34 mouse cellular contexts compared by ENCODE assay signal in the genomic region with DNA sequence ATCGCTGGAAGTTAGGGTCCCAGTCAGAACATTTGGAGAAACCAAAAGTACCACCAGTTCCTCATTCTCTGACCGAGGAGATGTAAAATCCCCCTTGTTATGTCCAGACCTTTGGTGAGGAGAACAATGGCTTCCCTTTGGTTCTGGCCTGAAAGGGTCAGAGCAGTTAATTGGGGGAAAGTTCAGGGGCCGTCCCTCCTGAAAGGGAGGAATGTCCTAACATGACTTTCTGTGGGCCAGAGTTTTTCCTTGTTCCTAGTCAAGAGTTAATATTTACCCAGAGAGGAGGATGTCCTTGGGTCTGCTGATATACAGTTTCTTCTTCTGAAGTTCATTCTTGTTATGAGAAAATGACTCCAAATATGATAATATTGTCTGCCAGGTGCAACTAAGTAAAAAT. TPM values are rescaled to one million over a fixed set of nuclear protein-coding genes. Genes with fewer than 3 reads are reported as not detected.
"Had no signal": no experiment of that assay in that cellular context is flagged by ENCODE, and none has a peak within 500 bp of the region (broad histone marks: within the 10 kb centered on the region; RNA-seq: fewer than 3 reads in every experiment).

No protein-coding gene starts in this region.

RNA-seq across cellular contexts. Expression of a gene that starts 33.6 kb away (rescaled TPM):
- total RNA-seq: gastrocnemius, adult 2 months; gastrocnemius, postnatal 10 days; gastrocnemius, postnatal 25 days; gastrocnemius, postnatal 4 days; heart, adult 2 months; heart, postnatal 14 days; heart, postnatal 36 days; hematopoietic stem cell, adult 5-6 weeks; hindbrain, postnatal 0 days; layer of hippocampus, adult 18-20 months; layer of hippocampus, adult 8-10 months; layer of hippocampus, postnatal 14 days; left cerebral cortex, adult 18-20 months; left cerebral cortex, postnatal 25 days had no signal
- polyA plus RNA-seq: forebrain, embryonic 16.5 days; frontal cortex, adult 2 months; heart, adult 2 months; heart, embryonic 11.5 days; heart, embryonic 13.5 days; heart, embryonic 15.5 days; heart, postnatal 0 days; hindbrain, embryonic 11.5 days; hindbrain, embryonic 13.5 days; hindbrain, embryonic 15.5 days; hindbrain, postnatal 0 days; intestine, embryonic 14.5 days; intestine, embryonic 16.5 days; kidney, embryonic 15.5 days; kidney, postnatal 0 days; large intestine, adult 2 months; limb, embryonic 11.5 days; limb, embryonic 13.5 days; limb, embryonic 15.5 days; liver, embryonic 11.5 days; liver, embryonic 13.5 days; liver, embryonic 15.5 days had no signal
